Mouse (Mus musculus) midbrain, embryonic 10.5 days (tissue): ENCODE results near the gene Grik3. TPM values are rescaled to one million over a fixed set of nuclear protein-coding genes. Genes with fewer than 3 reads are reported as not detected.

ENCODE experiments used
- DNase-seq: peaks from one replicate; pipeline ENCODE4 v3.0.0-alpha.2; 2017; ENCODE audit warnings: low spot score
- H3K27ac ChIP-seq: fragments of 300-500 bp; sonication (generic); replicated peaks from 2 replicates; pipeline ENCODE4 v1.5.1; 2016; ENCODE audit warnings: mild to moderate bottlenecking
- H3K27me3 ChIP-seq: fragments of 300-500 bp; sonication (generic); 2 replicates; pipeline ENCODE4 v1.6.1; 2016; ENCODE audit warnings: low read depth, mild to moderate bottlenecking; ENCODE audit not compliant: poor library complexity, severe bottlenecking
- H3K36me3 ChIP-seq: fragments of 300-500 bp; sonication (generic); 2 replicates; pipeline ENCODE4 v1.6.1; 2016; ENCODE audit warnings: mild to moderate bottlenecking, moderate library complexity
- H3K4me1 ChIP-seq: fragments of 300-500 bp; sonication (generic); 2 replicates; pipeline ENCODE4 v1.6.1; 2016
- H3K4me3 ChIP-seq: fragments of 300-500 bp; sonication (generic); 2 replicates; pipeline ENCODE4 v1.5.1; 2016; ENCODE audit warnings: mild to moderate bottlenecking, moderate library complexity
- H3K9me3 ChIP-seq: fragments of 300-500 bp; sonication (generic); replicated peaks from 2 replicates; pipeline ENCODE4 v1.6.1; 2016; ENCODE audit warnings: mild to moderate bottlenecking
- WGBS: fragments of 180-500 bp; shearing (Covaris S2); methylation state at CpG from one replicate; pipeline ENCODE4 v1.1.7; 2016; 5-methylcytosine and 5-hydroxymethylcytosine counted together
- polyA plus RNA-seq: library from polyadenylated mRNA; unstranded; fragments of >200 nt; fragmentation: Nextera tagmentation; extraction: Ambion mirVana; gene quantifications from 2 replicates; pipeline ENCODE4 v1.2.1, GENCODE M21; 2016

Grik3 gene
- polyA plus RNA-seq, 1 experiment from 2014 or later, result 0.31 TPM

GRCm38 (mm10) chr4:125535465-125535864, 45.0 kb downstream of the Grik3 start:
- H3K9me3 ChIP-seq, result no peaks in the 10 kb centered on the region
- no peak overlapping the region for H3K4me3 ChIP-seq
- H3K4me1 ChIP-seq, result peaks cover 46% of the 10 kb centered on the region
- WGBS, result 11% methylated on average over 7 of the region's 7 CpGs
- peaks cover 77% of the 10 kb centered on the region for H3K27me3 ChIP-seq
- DNase-seq, result no peak
- no peaks in the 10 kb centered on the region for H3K36me3 ChIP-seq
- H3K27ac ChIP-seq, result peak overlapping the region; percentile 65

- peaks cover 46% of the 10 kb centered on the region for H3K4me1 ChIP-seq
- no peak overlapping the region for H3K4me3 ChIP-seq
- H3K36me3 ChIP-seq, result no peaks in the 10 kb centered on the region
- no peaks in the 10 kb centered on the region for H3K9me3 ChIP-seq
- WGBS, result 51% methylated on average over 4 of the region's 4 CpGs
- DNase-seq, result no peak
- peaks cover 75% of the 10 kb centered on the region for H3K27me3 ChIP-seq
- H3K27ac ChIP-seq, result 0 out of 2 replicates have a peak overlapping the region, but pooled peaks have one; percentile 65
These were observed 45.5 kb downstream of the Grik3 start for GRCm38 (mm10) chr4:125535977-125536376.

GRCm38 (mm10) chr4:125538301-125538965, 47.9 kb downstream of the Grik3 start:
- H3K4me1 ChIP-seq, result peaks cover 44% of the 10 kb centered on the region
- H3K4me3 ChIP-seq, result no peak overlapping the region
- H3K27me3 ChIP-seq, result peaks cover 63% of the 10 kb centered on the region
- H3K27ac ChIP-seq, result no peak overlapping the region
- H3K36me3 ChIP-seq, result no peaks in the 10 kb centered on the region
- WGBS, result 26% methylated on average over 3 of the region's 3 CpGs
- no peak for DNase-seq
- H3K9me3 ChIP-seq, result no peaks in the 10 kb centered on the region

GRCm38 (mm10) chr4:125539617-125540016, 49.1 kb downstream of the Grik3 start:
- DNase-seq, result no peak
- peaks cover 33% of the 10 kb centered on the region for H3K4me1 ChIP-seq
- H3K27ac ChIP-seq, result no peak overlapping the region
- H3K9me3 ChIP-seq, result no peaks in the 10 kb centered on the region
- H3K36me3 ChIP-seq, result no peaks in the 10 kb centered on the region
- peaks cover 55% of the 10 kb centered on the region for H3K27me3 ChIP-seq
- H3K4me3 ChIP-seq, result no peak overlapping the region
- WGBS, result 87% methylated on average over 9 of the region's 9 CpGs

- Histone ChIP-seq H3K4me3 (no peak overlapping the region), H3K27ac (no peak overlapping the region), H3K9me3 (no peaks in the 10 kb centered on the region), H3K4me1 (peaks cover 32% of the 10 kb centered on the region), H3K27me3 (peaks cover 34% of the 10 kb centered on the region; the same call in 1 of the 2 replicates), H3K36me3 (no peaks in the 10 kb centered on the region)
- no peak for DNase-seq
- WGBS, result 91% methylated on average over 5 of the region's 5 CpGs
These were observed 52.7 kb downstream of the Grik3 start for GRCm38 (mm10) chr4:125543171-125543570.

GRCm38 (mm10) chr4:125544947-125545767, 54.7 kb downstream of the Grik3 start:
- Histone ChIP-seq H3K9me3 (no peaks in the 10 kb centered on the region), H3K4me3 (no peak overlapping the region), H3K4me1 (peaks cover 27% of the 10 kb centered on the region), H3K27ac (0 out of 2 replicates have a peak overlapping the region, but pooled peaks have one; percentile 29), H3K27me3 (peaks cover 21% of the 10 kb centered on the region; the same call in 1 of the 2 replicates), H3K36me3 (no peaks in the 10 kb centered on the region)
- WGBS, result 41% methylated on average over 18 of the region's 18 CpGs
- DNase-seq, result peak; percentile 24

GRCm38 (mm10) chr4:125545768-125546220, 55.3 kb downstream of the Grik3 start:
- Histone ChIP-seq H3K4me3 (no peak overlapping the region), H3K4me1 (peaks cover 27% of the 10 kb centered on the region), H3K27ac (0 out of 2 replicates have a peak overlapping the region, but pooled peaks have one; percentile 29), H3K27me3 (peaks cover 21% of the 10 kb centered on the region; the same call in 1 of the 2 replicates), H3K9me3 (no peaks in the 10 kb centered on the region), H3K36me3 (no peaks in the 10 kb centered on the region)
- WGBS, result 67% methylated on average over 7 of the region's 7 CpGs
- DNase-seq, result no peak

GRCm38 (mm10) chr4:125548190-125548589, 57.7 kb downstream of the Grik3 start:
- H3K36me3 ChIP-seq, result no peaks in the 10 kb centered on the region
- H3K27me3 ChIP-seq, result peaks cover 19% of the 10 kb centered on the region; the same call in 1 of the 2 replicates
- H3K4me3 ChIP-seq, result no peak overlapping the region
- DNase-seq, result no peak
- WGBS, result 70% methylated on average over 5 of the region's 5 CpGs
- no peaks in the 10 kb centered on the region for H3K9me3 ChIP-seq
- H3K27ac ChIP-seq, result no peak overlapping the region
- peaks cover 27% of the 10 kb centered on the region for H3K4me1 ChIP-seq

- no peaks in the 10 kb centered on the region for H3K27me3 ChIP-seq
- no peaks in the 10 kb centered on the region for H3K9me3 ChIP-seq
- no peaks in the 10 kb centered on the region for H3K36me3 ChIP-seq
- no peak overlapping the region for H3K4me3 ChIP-seq
- peaks cover 9% of the 10 kb centered on the region; the same call in 1 of the 2 replicates for H3K4me1 ChIP-seq
- no peak for DNase-seq
- H3K27ac ChIP-seq, result no peak overlapping the region
- WGBS, result 92% methylated on average over 9 of the region's 9 CpGs
These were observed 63.3 kb downstream of the Grik3 start for GRCm38 (mm10) chr4:125553754-125554153.

- Histone ChIP-seq H3K9me3 (no peaks in the 10 kb centered on the region), H3K4me3 (no peak overlapping the region), H3K27ac (no peak overlapping the region), H3K4me1 (peaks cover 17% of the 10 kb centered on the region), H3K27me3 (no peaks in the 10 kb centered on the region), H3K36me3 (no peaks in the 10 kb centered on the region)
- WGBS, result 89% methylated on average over 14 of the region's 14 CpGs
- DNase-seq, result no peak
These were observed 66.2 kb downstream of the Grik3 start for GRCm38 (mm10) chr4:125556405-125557308.

GRCm38 (mm10) chr4:125559564-125559963, 69.1 kb downstream of the Grik3 start:
- no peaks in the 10 kb centered on the region for H3K36me3 ChIP-seq
- H3K27ac ChIP-seq, result peak overlapping the region; percentile 7; the same call in 1 of the 2 replicates
- 75% methylated on average over 5 of the region's 5 CpGs for WGBS
- no peak overlapping the region for H3K4me3 ChIP-seq
- no peaks in the 10 kb centered on the region for H3K9me3 ChIP-seq
- peaks cover 34% of the 10 kb centered on the region for H3K4me1 ChIP-seq
- 0 out of 2 replicates have a peak, but pooled peaks cover 10% of the 10 kb centered on the region for H3K27me3 ChIP-seq
- no peak for DNase-seq

- Histone ChIP-seq H3K4me3 (no peak overlapping the region), H3K27me3 (0 out of 2 replicates have a peak, but pooled peaks cover 10% of the 10 kb centered on the region), H3K4me1 (peaks cover 40% of the 10 kb centered on the region), H3K36me3 (no peaks in the 10 kb centered on the region), H3K9me3 (no peaks in the 10 kb centered on the region), H3K27ac (no peak overlapping the region; the same call in 1 of the 2 replicates)
- WGBS, result 53% methylated on average over 2 of the region's 2 CpGs
- no peak for DNase-seq
These were observed 70.3 kb downstream of the Grik3 start for GRCm38 (mm10) chr4:125560806-125561205.
